Mouse (Mus musculus) ES-E14 (cell line): Measurements from ENCODE around the gene Schip1. TPM values are rescaled to one million over a fixed set of nuclear protein-coding genes. Genes with fewer than 3 reads are reported as not detected.

Experiments
- DNase-seq: peaks from one replicate; pipeline ENCODE4 v3.0.0-alpha.2; 2013; ENCODE audit warnings: low read depth, low spot score
- H3K27ac ChIP-seq: 2 replicates; pipeline ENCODE4 v1.5.1; 2012; ENCODE audit warnings: low read depth, mild to moderate bottlenecking, low read length, moderate library complexity, mixed read lengths; ENCODE audit not compliant: poor library complexity, insufficient read depth, severe bottlenecking
- H3K36me3 ChIP-seq: 2 replicates; pipeline ENCODE4 v1.6.1; 2012; ENCODE audit warnings: mild to moderate bottlenecking, low read length, moderate library complexity, mixed read lengths; ENCODE audit not compliant: control insufficient read depth, poor library complexity, insufficient read depth, severe bottlenecking
- H3K4me1 ChIP-seq, 2 experiments: fragments of 150-350 bp in 1 of 2; sonication (generic) in 1 of 2; 2 replicates each; pipeline ENCODE4 v1.6.1; 2012; ENCODE audit warnings: low read length in 2 of 2, mild to moderate bottlenecking in 1 of 2, mixed read lengths in 1 of 2; ENCODE audit not compliant: control insufficient read depth in 2 of 2, insufficient read depth in 2 of 2, poor library complexity in 1 of 2
- H3K4me3 ChIP-seq, 2 experiments: fragments of 150-350 bp in 1 of 2; sonication (generic) in 1 of 2; 2 replicates each; pipeline ENCODE4 v1.5.1; 2012; ENCODE audit warnings: low read length in 2 of 2, low read depth in 1 of 2, mild to moderate bottlenecking in 1 of 2, mixed read lengths in 1 of 2; ENCODE audit not compliant: insufficient read depth in 1 of 2, poor library complexity in 1 of 2, severe bottlenecking in 1 of 2
- H3K9ac ChIP-seq: 2 replicates; pipeline ENCODE4 v1.6.1; 2012; ENCODE audit warnings: low read depth, mild to moderate bottlenecking, low read length, mixed read lengths; ENCODE audit not compliant: poor library complexity, insufficient read depth, severe bottlenecking
- H3K9me3 ChIP-seq: fragments of 150-350 bp; sonication (generic); 2 replicates; pipeline ENCODE4 v1.6.1; 2012; ENCODE audit warnings: low read depth, mild to moderate bottlenecking, low read length; ENCODE audit not compliant: control insufficient read depth, insufficient read depth
- CHD2 ChIP-seq: IDR thresholded peaks from 2 replicates; pipeline ENCODE4 v1.6.1; 2014; ENCODE audit warnings: mild to moderate bottlenecking, low read depth, low read length, inconsistent platforms
- HCFC1 ChIP-seq: IDR thresholded peaks from 2 replicates; pipeline ENCODE4 v1.6.1; 2012; ENCODE audit warnings: low read length, inconsistent platforms, borderline replicate concordance; ENCODE audit not compliant: insufficient read depth
- MAFK ChIP-seq: IDR thresholded peaks from 2 replicates; pipeline ENCODE4 v1.6.1; 2014; ENCODE audit warnings: mild to moderate bottlenecking, low read depth, low read length, inconsistent platforms; ENCODE audit not compliant: insufficient read depth
- ZC3H11A ChIP-seq: IDR thresholded peaks from 2 replicates; pipeline ENCODE4 v1.6.1; 2012; ENCODE audit warnings: low read depth, mild to moderate bottlenecking, inconsistent platforms, low read length, borderline replicate concordance
- ZNF384 ChIP-seq: IDR thresholded peaks from 2 replicates; pipeline ENCODE4 v1.6.1; 2012; ENCODE audit warnings: low read depth, low read length, inconsistent platforms
- in situ Hi-C, 2 experiments: fragments of 600-800 bp; cut with MboI; formaldehyde crosslinking; loops; one replicate each; pipeline ENCODE4 v1.15.1; 2025; ENCODE audit warnings: low sequenced_read_pairs in 2 of 2, inconsistent platforms in 1 of 2; ENCODE audit not compliant: unreplicated experiment in 2 of 2
- total RNA-seq: library from RNA; depleted of rRNA; stranded (reverse); fragments of 300-350 nt; gene quantifications from 2 replicates; pipeline ENCODE4 v1.2.3, GENCODE M21; 2012

The Schip1 gene
- total RNA-seq, 1 experiment, result 38.3 TPM

DNA sequence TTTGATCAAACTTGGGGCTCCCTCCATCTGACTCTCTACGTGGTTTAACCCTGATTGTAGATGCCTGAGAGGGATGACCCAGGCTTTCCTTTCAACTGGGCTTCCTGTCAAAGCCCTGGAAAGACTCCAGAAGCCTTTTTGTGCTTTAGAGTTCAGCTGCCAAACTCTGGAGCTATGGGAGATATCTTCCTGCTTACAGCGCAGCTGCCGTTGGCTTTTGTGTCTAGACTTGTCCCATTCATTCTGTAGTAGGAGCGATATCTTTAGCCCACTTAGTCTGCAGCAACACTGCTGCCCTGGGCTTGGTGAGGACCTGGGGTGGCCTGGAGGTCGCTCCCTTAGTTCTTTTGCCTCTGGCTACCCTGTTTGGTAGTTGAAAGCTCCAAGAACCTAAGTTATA is 56.7 kb downstream of the Schip1 start:
- no peak overlapping the region for H3K4me3 ChIP-seq
- H3K4me1 ChIP-seq, result no peaks in the 10 kb centered on the region
- TF ChIP-seq HCFC1 (no peak), CHD2 (no peak), MAFK (no peak), ZNF384 (no peak), ZC3H11A (no peak)
- DNase-seq, result no peak
- no peak overlapping the region for H3K27ac ChIP-seq
- no peaks in the 10 kb centered on the region for H3K9me3 ChIP-seq
- no peak overlapping the region for H3K9ac ChIP-seq
- no peaks in the 10 kb centered on the region for H3K36me3 ChIP-seq
- in situ Hi-C loops, result no loop called here

DNA sequence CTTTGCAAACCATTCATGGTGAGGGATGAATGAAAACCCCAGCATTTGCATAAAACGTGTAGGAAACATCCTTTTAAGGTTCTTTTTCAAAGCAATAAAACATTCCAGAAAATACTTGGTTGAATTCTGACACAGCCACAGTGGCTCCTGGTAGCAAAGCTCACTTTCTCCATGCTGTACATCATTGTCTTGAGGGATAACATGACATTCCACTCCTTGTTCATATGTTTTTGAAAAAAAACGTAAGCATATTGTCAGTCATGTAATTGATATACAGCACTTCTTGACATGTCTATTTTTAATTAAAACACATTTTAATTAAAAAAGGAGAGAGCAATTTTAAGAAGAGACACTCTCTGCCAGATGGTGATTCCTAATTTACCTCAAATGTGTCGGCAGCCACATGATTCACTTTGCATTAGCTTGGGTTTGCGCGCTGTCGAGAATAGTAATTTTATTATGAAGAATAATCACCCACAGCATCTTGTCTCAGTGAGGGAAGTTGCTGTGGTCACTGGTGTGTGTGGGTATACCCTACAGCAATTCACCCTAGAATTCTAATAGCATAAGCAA is 61.8 kb downstream of the Schip1 start:
- H3K4me1 ChIP-seq, result no peaks in the 10 kb centered on the region
- H3K4me3 ChIP-seq, result no peak overlapping the region
- DNase-seq, result no peak
- TF ChIP-seq CHD2 (no peak), HCFC1 (no peak), MAFK (no peak)
- H3K9ac ChIP-seq, result no peak overlapping the region
- in situ Hi-C loops, result no loop called here
- H3K9me3 ChIP-seq, result no peaks in the 10 kb centered on the region
- no peak overlapping the region for H3K27ac ChIP-seq
- no peaks in the 10 kb centered on the region for H3K36me3 ChIP-seq

DNA sequence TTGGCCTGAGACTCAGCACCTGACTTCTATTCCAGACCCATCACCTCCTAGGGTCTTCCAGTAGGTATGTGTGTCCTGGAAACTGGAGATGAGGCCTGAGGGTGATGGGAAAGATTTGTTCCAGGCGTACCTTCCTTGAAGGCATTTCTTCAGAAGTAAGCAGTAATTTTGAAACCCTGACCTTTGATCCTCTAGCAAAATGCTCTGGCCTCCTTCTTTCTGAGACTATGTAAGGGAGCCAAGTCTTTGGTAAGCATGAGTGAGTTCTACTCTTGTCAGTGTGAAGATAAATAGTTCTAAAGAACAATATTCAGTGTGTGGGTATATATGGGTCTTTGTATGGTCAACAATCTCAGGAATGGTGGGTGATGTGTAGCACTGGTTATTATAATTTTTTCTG is 65.8 kb downstream of the Schip1 start:
- no peak for DNase-seq
- no peaks in the 10 kb centered on the region for H3K9me3 ChIP-seq
- in situ Hi-C loops, result no loop called here
- no peak overlapping the region for H3K27ac ChIP-seq
- no peaks in the 10 kb centered on the region for H3K4me1 ChIP-seq
- no peaks in the 10 kb centered on the region for H3K36me3 ChIP-seq
- TF ChIP-seq MAFK (no peak), ZC3H11A (no peak), CHD2 (no peak), HCFC1 (no peak), ZNF384 (no peak)
- H3K9ac ChIP-seq, result no peak overlapping the region
- H3K4me3 ChIP-seq, result no peak overlapping the region

DNA sequence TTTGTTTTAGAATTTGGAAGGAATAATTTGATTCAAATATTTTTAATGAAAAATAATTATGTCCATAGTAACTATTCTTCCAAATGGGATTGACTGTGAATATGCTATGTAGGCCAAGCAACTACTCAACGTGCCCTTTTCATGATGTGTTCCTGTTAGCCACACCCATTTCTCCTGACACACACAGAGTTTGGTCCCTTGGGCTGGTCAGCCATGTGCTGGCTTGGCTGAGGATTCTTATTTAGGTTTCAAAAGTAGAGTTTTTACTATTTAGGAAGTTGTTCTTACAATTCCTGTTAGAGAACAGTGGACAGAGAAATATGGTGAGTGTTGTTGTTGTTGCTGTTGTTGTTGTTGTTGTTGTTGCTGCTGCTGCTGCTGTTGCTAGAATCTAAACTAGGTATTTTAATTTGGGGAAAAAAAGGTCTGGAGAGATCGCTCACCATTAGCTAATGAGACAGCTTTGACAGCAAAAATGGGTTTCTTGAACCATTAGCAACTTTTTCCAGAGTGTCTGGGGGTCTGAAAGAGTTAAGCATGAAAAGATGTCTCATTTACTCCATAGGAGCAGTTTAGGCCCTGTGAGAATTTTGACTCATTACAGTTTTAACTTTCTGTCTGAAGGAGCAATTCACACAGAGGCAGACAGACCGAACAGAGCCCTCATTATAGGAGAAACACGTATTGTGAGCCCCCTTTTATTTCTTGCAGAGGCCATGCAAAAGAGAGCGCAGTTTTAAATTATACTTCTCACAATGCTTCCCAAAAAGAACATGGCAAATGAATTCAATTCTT is 74.4 kb downstream of the Schip1 start:
- TF ChIP-seq ZC3H11A (no peak), HCFC1 (no peak), ZNF384 (no peak), CHD2 (no peak), MAFK (no peak)
- Histone ChIP-seq H3K9ac (no peak overlapping the region), H3K9me3 (no peaks in the 10 kb centered on the region), H3K36me3 (no peaks in the 10 kb centered on the region), H3K4me3 (no peak overlapping the region), H3K27ac (no peak overlapping the region), H3K4me1 (no peaks in the 10 kb centered on the region)
- in situ Hi-C loops, result no loop called here
- no peak for DNase-seq
